Mouse (Mus musculus) monocyte, adult 2 months (primary cell): ENCODE results near the gene Bag6.
"Not testable (repeated sequence)": the region's sequence is repeated elsewhere in the genome, so short reads cannot be mapped to it uniquely, and the experiment has no call there.

ENCODE experiments used
- DNase-seq, 2 experiments: peaks; one replicate each; pipeline ENCODE4 v3.0.0; 2022; ENCODE audit warnings: low spot score in 2 of 2, low read depth in 1 of 2

Bag6 gene

GRCm38 (mm10) chr17:35111774-35112173 lies 23.2 kb upstream of the Bag6 start:
- no peak for DNase-seq

- DNase-seq, result no peak
Measured at GRCm38 (mm10) chr17:35115046-35116019, 19.6 kb upstream of the Bag6 start, which contains the start of gene Ly6g5b. Ly6g5b (minus strand) TSS chr17:35115428.

- no peak for DNase-seq
Measured at GRCm38 (mm10) chr17:35120745-35121142, 14.2 kb upstream of the Bag6 start.

- peak; percentile 92 to 93 for DNase-seq
Measured at GRCm38 (mm10) chr17:35121143-35121799, 13.7 kb upstream of the Bag6 start, which contains the start of gene Gpank1. Gpank1 (plus strand) TSS chr17:35121455.

GRCm38 (mm10) chr17:35121871-35122303 lies 13.1 kb upstream of the Bag6 start, which contains the start of gene Csnk2b:
Csnk2b (minus strand) TSS chr17:35122053.
- no peak for DNase-seq

- DNase-seq, result not testable (repeated sequence)
Measured at GRCm38 (mm10) chr17:35123287-35123686, 11.7 kb upstream of the Bag6 start.

- DNase-seq, result not testable (repeated sequence)
Measured at GRCm38 (mm10) chr17:35124261-35124896, 10.6 kb upstream of the Bag6 start.

GRCm38 (mm10) chr17:35125081-35125480 lies 9.9 kb upstream of the Bag6 start:
- DNase-seq, result no peak

GRCm38 (mm10) chr17:35125578-35125977 lies 9.4 kb upstream of the Bag6 start:
- DNase-seq, result no peak

- DNase-seq, result peak in 1 of 2 experiments; percentile 47
Measured at GRCm38 (mm10) chr17:35126206-35126611, 8.8 kb upstream of the Bag6 start, which contains the start of gene D17H6S53E. D17H6S53E (plus strand) TSS chr17:35126373.

- no peak for DNase-seq
Measured at GRCm38 (mm10) chr17:35127017-35127416, 8.0 kb upstream of the Bag6 start.

GRCm38 (mm10) chr17:35128996-35129395 lies 6.0 kb upstream of the Bag6 start:
- no peak for DNase-seq

- no peak for DNase-seq
Measured at GRCm38 (mm10) chr17:35131038-35131437, 3.9 kb upstream of the Bag6 start.

GRCm38 (mm10) chr17:35131500-35132173 lies 3.3 kb upstream of the Bag6 start, which contains the start of gene Apom:
Apom (minus strand) TSS chr17:35132050.
- DNase-seq, result no peak

- DNase-seq, result no peak
Measured at GRCm38 (mm10) chr17:35132174-35132560, 2.8 kb upstream of the Bag6 start.

- no peak for DNase-seq
Measured at GRCm38 (mm10) chr17:35133517-35133916, 1.5 kb upstream of the Bag6 start.

- peak in 1 of 2 experiments; percentile 38 for DNase-seq
Measured at GRCm38 (mm10) chr17:35135591-35136320, 778 bp downstream of the Bag6 start.

GRCm38 (mm10) chr17:35139269-35139668 lies 4.3 kb downstream of the Bag6 start:
- no peak for DNase-seq

- DNase-seq, result no peak
Measured at GRCm38 (mm10) chr17:35140490-35140996, 5.6 kb downstream of the Bag6 start.

GRCm38 (mm10) chr17:35141971-35142370 lies 7.0 kb downstream of the Bag6 start:
- DNase-seq, result no peak
